Mouse (Mus musculus) heart, adult 9 months (tissue): Measurements from ENCODE around the gene Mn1.

Experiments used
- DNase-seq, 2 experiments: peaks; one replicate each; pipeline ENCODE4 v3.0.0; 2022; ENCODE audit warnings: low spot score in 2 of 2

Gene Mn1

GRCm38 (mm10) chr5:111431007-111431730 lies 14.0 kb downstream of the Mn1 start:
- peak in 1 of 2 experiments; percentile 33 for DNase-seq

GRCm38 (mm10) chr5:111432842-111433241 lies 15.7 kb downstream of the Mn1 start:
- DNase-seq: no peak

- no peak for DNase-seq
Observed at GRCm38 (mm10) chr5:111434342-111434842, 17.2 kb downstream of the Mn1 start.

GRCm38 (mm10) chr5:111436260-111436659 lies 19.1 kb downstream of the Mn1 start:
- DNase-seq: no peak

GRCm38 (mm10) chr5:111437205-111437604 lies 20.0 kb downstream of the Mn1 start:
- DNase-seq: no peak

GRCm38 (mm10) chr5:111438336-111438735 lies 21.2 kb downstream of the Mn1 start:
- no peak for DNase-seq

- DNase-seq: no peak
Observed at GRCm38 (mm10) chr5:111438821-111439220, 21.7 kb downstream of the Mn1 start.

- DNase-seq: no peak
Observed at GRCm38 (mm10) chr5:111440264-111440663, 23.1 kb downstream of the Mn1 start.

GRCm38 (mm10) chr5:111442151-111442871 lies 25.1 kb downstream of the Mn1 start:
- no peak for DNase-seq

- DNase-seq: no peak
Observed at GRCm38 (mm10) chr5:111443636-111444035, 26.5 kb downstream of the Mn1 start.

GRCm38 (mm10) chr5:111444361-111444760 lies 27.2 kb downstream of the Mn1 start:
- no peak for DNase-seq

GRCm38 (mm10) chr5:111446652-111447051 lies 29.5 kb downstream of the Mn1 start:
- DNase-seq: no peak

- DNase-seq: no peak
Observed at GRCm38 (mm10) chr5:111449700-111450099, 32.5 kb downstream of the Mn1 start.

- DNase-seq: no peak
Observed at GRCm38 (mm10) chr5:111454240-111454639, 37.1 kb downstream of the Mn1 start.

GRCm38 (mm10) chr5:111454876-111455275 lies 37.7 kb downstream of the Mn1 start:
- DNase-seq: no peak

GRCm38 (mm10) chr5:111458675-111459074 lies 41.5 kb downstream of the Mn1 start:
- no peak for DNase-seq

GRCm38 (mm10) chr5:111465811-111466299 lies 48.7 kb downstream of the Mn1 start:
- DNase-seq: peak; percentile 76 to 88

GRCm38 (mm10) chr5:111466429-111466828 lies 49.3 kb downstream of the Mn1 start:
- DNase-seq: peak; percentile 50 to 56

- DNase-seq: no peak
Observed at GRCm38 (mm10) chr5:111467699-111468098, 50.5 kb downstream of the Mn1 start.

- no peak for DNase-seq
Observed at GRCm38 (mm10) chr5:111469195-111469882, 52.2 kb downstream of the Mn1 start.

- DNase-seq: no peak
Observed at GRCm38 (mm10) chr5:111470875-111471274, 53.7 kb downstream of the Mn1 start.

GRCm38 (mm10) chr5:111473425-111473824 lies 56.3 kb downstream of the Mn1 start:
- peak; percentile 44 to 63 for DNase-seq
